Mouse (Mus musculus) lung, postnatal 0 days (tissue): ENCODE measurements around the gene Nkpd1.

ENCODE experiments used
- CTCF ChIP-seq: IDR thresholded peaks from 2 replicates; pipeline ENCODE4 v1.5.1; 2016; ENCODE audit warnings: antibody characterized with exemption, mild to moderate bottlenecking
- EP300 ChIP-seq: IDR thresholded peaks from 2 replicates; pipeline ENCODE4 v1.6.1; 2016; ENCODE audit warnings: antibody characterized with exemption, mild to moderate bottlenecking, control low read depth

GRCm38 (mm10) chr7:19549394-19549793 is 31.8 kb downstream of the Nkpd1 start:
- TF ChIP-seq CTCF: no peak
- TF ChIP-seq EP300: no peak
